Mouse (Mus musculus): ENCODE measurements around the gene Nek6.

Nek6 gene

DNA sequence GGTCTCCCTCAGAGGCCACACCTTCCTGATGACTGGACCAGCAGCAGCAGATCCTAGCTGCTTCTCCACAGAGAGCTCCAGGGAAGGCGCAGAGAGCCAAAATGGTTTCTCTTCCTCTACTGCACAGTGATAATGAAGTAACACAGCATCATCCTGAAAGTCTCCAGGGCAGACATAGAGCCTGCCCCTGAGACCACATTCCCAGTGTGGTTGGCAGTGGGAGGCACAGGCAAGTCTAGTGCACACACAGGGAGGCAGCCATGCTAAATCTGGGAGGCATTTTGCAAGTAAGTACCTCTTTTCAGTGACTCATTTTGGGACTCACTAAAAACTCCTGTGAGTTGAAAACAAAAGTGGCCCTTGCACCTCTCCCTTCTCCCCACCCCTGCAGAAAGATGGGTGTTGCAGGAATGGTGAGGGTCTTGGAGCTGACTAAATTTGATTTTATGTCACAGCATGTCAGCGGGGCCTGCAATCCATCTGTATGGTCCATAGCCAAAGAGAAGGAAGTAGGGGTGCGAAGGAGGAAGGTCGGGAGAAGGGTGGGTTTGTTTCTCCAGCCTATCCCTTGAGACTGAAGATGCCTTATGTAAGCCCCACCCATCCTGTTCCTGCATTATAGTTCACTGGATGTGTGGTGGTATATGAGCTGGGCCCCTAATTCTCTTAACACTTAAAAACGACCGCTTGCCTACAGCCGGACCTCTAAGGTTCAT, 2.3 kb upstream of the Nek6 start:
- DNase-seq (ENCODE audit: low spot score): no peak

DNA sequence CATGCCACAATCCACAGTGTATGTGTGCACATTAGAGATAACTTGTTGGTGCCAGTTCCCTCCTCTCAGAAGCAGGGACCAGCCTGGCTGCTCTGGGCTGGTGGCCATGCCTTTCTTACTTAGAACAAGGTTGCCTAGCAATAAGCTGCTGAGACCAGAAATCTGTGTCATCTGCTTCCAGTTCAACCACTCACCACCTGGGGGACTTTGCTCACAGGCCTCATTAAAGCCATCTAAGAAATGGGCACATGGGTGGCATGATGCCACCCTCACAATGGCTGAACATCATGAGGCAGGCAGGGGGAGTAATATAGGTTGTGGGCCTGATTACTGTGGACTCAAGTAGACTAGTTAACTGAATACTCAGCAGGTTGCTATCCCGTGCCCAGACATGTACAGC, 1.3 kb upstream of the Nek6 start:
- no peak for DNase-seq (ENCODE audit: low spot score)

DNA sequence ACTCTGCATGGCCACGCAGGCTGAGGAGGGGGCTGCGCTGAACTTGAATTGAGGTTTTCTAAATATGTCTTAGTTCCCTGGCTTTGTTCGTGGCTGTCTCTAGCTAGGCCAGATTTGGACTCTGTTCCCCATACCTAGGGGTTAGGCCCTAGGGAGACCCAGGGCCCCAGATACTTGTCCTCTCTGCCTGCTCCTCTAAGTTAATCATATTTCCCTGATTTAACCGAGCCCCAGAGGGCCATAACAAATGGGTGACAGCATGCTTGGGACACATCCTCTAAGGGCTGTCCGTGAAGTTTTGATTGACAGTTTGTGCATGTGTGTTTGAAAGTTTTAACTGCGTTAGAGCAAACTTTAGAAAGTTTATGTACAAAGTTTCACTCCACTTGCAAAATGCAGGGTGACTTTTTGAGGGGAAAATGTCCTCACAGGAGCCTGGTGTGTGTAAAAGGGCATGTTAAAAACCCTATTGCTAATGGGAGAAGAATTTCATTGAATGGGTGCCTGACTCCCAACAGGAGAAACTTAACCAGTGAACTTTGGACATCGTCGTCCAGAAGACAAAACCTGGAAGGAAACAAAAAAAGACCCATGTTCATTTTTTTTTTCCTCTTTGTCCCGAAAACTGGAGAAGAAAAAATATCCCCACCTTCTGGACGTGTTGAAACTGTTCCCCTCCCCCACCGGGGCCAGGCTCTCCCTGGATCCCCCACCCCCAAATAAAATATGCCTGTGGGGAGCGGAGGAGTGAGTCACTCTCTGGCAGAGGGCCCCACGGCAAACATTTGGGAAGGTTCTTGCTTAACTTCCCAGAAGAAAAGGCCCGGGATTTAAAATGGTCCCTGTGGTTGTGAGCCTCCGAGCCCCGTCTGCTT, 1.1 kb downstream of the Nek6 start:
- peak; percentile 54 for DNase-seq (ENCODE audit: low spot score)

DNA sequence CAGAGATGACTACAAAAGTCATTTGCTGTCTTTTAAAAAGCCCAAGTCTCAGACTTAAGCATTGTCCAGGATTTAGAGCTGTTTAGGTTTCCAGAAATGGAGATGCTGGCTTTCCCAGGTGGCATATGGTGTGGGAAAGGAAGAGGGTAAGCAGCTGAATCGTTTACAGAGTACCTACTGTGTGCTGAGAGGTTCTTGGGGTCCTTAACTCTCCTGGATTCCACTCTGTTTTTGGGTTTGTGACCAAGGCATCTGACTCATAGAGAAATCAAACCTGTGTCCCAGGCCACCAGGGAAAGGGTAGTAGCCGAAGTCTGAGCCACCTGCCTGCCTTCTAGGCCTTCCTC, 1.7 kb downstream of the Nek6 start:
- DNase-seq (ENCODE audit: low spot score): no peak

DNA sequence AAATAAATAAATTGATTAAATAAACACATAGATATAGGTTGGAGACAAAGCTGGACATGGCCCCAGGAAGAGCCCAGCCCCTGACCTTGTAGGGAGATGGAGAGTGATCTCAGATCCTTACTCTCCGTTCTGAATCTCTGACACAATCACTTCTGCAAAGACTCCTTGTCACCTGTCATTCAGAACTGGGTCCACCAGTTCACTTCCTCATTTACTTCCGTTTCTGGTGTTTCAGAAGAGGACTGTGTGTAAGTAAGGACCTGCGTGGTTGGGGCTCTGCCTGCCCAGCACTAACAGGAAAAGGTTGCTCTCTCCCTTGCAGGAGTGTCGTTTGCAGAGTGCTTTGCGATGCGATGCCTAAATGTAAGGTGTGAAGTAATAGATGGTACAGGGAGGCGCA, 3.0 kb downstream of the Nek6 start:
- DNase-seq (ENCODE audit: low spot score): no peak

DNA sequence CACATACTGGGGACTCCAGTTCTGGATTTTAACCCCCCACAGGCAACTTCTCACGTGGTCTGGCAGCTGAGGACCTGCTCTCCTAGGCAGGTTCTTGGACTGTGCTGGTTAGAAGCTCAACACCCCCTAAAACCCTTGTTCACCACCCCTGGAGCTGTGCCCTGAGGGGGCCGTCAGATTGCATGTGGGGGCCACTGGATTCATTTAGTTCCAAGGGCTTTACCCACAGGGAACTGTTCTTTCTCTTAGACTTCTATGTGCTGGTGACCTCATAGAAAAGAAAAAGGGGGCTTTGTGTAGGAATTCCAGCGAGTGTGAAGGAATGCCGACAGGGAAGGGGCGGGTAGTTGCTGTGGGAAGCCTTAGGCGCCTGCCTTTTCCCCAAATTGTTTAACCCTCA, 4.0 kb downstream of the Nek6 start:
- no peak for DNase-seq (ENCODE audit: low spot score)

DNA sequence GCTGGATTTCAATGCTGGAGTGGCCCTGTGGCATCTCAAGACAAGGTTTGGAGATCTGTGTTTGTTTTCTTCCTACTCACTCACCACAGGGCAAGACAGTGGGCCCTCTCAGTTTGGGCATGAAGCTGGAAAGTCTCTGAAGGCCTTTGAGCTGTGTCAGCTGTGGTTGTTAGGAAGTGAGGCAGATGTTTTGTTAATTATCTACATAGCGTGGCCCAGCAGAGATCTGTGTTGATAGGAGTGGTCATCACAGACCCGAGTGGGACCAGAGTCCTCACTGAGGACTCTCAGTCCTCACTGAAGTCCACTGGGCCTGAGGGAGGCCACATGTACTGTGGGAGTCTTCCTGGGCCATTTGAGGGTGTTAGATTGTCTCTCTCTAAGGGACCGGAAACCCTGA, 5.0 kb downstream of the Nek6 start:
- DNase-seq (ENCODE audit: low spot score): no peak

DNA sequence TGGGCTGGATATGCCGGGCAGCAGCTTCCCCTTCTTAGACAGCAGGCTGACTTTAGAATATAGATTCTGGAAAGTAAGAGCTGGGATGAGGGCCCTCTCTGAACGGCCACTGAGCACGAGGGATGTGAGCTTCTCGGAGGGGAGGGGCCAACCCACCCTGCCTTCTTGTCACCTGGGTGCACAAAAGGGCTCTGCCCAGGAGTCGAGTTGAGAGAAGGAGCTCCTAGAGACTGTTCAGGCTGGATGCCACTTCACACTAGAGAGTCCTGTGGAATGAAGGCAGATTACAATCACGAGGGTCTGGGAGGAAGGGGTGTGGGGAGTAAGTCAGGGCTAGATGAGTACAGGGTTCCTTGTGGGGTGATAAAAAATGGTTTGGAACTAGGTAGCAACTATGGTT, 5.6 kb downstream of the Nek6 start:
- no peak for DNase-seq (ENCODE audit: low spot score)

DNA sequence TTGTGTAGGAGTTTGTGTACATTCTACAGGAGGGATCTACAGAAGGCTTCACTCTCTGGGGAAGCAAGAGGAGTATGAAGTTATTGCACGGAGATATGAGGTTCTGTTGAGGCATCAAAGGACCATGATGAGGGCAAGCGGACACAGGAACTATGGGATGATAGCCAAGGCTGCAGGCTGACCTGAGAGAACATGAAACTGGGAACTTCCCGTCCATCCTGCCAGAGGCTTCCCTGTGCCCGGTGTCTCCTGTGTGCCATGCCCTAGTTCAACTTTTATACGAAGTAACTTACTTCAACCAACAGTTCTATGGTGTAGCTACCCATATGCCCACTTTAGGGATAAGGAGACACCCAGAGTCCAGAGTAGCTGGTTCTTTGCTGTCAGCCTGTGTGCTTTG, 7.3 kb downstream of the Nek6 start:
- DNase-seq (ENCODE audit: low spot score): no peak

DNA sequence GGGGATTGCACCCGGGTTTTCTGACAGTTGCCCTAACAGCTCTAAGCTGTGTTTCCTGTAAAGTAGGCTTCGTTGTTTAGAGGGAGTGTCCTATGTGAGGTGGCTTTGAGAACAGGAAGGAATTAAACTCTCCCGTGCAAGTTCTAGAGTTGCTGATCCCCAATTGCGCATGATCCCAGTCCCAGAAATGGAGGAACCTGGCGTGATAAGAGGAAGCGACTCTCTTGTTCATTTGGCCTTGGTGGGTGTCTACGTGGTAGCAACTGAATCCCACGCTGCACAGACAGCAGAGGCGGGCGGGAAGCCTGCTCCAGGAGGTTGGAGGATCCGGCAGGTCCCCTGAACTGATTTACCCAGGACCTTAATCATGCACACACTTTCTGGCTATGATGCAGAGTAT, 8.5 kb downstream of the Nek6 start:
- no peak for DNase-seq (ENCODE audit: low spot score)

DNA sequence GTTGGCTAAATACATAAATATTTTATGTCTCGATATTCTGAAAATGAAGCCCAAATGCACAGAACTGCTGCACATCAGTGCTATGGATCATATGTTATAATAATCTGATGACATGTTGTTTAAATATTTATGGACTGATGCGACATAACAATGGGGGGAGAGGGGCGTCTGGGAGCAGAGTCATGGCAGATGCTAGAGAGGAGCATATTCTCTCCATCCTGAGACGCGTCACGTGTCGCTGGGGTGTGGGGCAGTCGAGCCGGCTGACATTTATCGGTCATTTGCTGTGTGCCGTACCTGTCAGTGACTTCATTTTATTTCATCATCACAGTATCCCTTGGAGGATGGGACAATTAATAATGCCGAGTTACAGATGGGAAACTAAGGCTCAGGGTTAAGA, 10.2 kb downstream of the Nek6 start:
- no peak for DNase-seq (ENCODE audit: low spot score)

DNA sequence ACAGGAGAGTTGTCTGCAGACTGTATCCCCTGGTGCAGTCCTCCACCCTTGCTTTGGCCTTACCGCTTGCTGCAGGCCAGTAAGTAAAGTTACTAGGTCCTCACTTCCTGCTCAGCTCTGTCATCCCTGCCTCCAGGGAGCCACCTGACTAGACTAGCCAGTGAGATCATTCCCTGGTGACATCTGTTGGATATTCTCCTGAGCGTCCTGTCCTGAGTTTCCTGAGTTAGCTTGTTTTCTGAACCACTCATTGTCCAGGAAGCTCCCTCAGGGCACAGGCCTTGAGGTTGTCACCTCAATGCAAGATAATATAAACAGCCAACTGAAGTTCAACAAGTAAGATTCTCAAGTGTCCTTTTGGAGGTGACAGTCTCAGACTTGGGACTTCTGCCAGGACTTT, 10.9 kb downstream of the Nek6 start:
- no peak for DNase-seq (ENCODE audit: low spot score)

DNA sequence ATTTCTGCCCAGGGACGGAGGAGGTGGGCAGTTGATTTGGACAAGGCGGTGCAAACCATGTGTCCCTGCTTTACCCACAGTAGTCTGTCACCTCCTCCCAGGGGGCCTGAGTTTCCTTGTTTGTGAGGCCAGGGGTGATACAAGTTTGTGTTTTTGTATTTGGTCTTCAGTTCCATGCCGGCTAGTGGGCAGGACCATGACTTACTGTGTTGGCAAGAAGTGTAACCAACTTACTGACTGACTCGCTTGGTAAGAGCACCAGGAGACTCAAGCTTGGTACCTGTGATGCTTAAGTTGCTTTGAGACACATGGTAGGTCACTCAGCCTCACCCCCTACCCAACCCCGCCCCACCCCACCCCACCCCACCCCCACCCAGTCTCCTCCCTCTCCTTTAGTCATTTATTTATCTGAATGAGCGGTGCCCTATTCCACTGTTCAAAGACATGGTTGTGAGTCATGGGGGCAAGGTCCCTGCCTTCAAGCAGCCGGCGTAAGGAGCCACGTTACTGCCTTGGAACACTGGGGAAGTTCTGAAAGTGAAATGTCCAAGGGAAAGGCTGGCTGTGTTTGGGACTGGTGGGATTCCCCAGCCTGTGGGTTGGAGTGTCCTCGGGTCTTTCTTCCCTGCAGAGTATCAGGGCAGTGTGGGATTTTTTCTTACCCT, 12.5 kb downstream of the Nek6 start:
- DNase-seq (ENCODE audit: low spot score): no peak

DNA sequence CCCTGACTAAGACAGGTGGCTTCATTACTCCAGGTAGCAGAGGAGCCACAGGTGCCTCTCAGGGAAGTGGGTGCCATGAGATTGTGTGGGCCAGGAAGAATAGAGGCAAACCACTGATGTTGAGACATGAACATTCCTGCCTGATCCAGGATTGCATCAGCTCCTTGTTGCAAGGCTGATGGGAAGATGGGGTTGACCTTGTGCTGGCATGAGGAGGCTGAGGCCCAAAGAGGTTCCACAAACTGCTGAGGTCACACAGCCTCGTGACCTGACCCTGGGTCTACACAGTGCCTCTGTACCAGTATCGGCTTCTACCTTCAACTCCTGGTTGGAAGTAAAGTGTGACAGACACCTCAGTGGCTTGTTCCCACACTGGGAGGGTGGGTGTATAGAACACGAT, 13.6 kb downstream of the Nek6 start:
- DNase-seq (ENCODE audit: low spot score): no peak

DNA sequence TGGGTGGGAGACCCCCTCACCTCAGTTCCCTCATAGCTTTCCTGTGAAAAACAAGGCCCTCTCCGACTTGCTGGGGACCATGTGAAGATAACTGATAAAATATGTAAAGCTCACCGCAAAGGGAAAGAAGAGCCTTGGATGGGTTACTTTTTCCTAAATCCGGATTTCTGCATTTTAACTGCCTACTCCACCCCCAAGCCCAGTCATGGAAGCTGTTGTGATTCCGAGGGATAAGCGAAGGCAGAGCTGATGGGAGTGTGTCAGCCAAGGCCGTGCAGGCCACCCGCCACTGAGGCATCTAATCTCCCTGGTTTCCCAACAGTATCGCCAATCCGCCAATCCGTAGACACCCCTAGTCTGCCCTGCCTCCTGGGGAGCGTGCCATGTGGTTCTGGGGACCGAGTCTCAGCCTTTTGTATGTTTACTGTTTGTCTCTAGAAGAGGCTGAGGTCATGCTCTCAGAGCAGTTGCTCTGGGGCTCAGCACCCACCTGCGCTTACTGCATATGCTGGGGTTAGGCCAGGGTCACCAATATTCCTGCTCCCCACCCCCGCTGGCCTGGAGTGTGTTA, 18.2 kb downstream of the Nek6 start:
- peak; percentile 33 for DNase-seq (ENCODE audit: low spot score)

DNA sequence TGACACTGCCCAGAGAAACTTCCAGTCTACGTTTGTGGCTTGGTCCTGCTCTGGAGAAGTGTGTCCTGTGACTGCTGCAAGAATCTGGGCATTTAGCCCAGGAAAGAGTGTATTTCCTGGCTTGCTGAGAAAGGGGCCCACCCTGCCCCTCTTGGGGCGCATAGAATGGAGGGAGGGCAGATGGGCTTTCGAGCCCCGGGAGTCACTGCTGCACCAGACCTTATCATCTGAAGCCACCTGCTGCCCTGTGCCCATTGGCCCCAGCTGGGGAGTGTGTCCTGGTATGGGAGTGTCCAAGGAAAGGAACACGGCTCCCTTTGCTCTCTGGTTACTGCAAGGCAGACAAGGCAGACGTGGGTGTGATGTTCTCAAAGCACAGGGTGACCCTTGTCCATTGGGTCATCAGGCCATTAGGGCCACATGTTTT, 19.5 kb downstream of the Nek6 start:
- no peak for DNase-seq (ENCODE audit: low spot score)

DNA sequence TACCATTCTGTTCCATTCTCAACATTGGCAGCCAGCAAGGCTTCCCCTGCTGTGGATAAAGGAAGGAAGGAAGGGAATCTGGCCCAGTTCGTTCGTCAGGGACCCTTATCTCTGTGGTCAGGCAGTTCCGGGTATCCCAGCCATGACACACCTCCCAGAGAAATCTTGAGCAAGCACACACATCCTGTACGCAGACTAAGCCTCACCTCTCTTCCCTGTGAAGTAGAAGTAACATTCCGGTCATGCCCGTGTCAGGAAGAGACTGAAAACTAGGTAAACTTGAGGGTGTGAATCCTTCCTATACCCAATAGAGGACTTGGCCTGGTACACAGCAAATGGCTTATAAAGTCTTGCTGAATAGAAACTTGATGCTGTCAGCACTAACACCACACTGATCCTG, 21.9 kb downstream of the Nek6 start:
- DNase-seq (ENCODE audit: low spot score): no peak

DNA sequence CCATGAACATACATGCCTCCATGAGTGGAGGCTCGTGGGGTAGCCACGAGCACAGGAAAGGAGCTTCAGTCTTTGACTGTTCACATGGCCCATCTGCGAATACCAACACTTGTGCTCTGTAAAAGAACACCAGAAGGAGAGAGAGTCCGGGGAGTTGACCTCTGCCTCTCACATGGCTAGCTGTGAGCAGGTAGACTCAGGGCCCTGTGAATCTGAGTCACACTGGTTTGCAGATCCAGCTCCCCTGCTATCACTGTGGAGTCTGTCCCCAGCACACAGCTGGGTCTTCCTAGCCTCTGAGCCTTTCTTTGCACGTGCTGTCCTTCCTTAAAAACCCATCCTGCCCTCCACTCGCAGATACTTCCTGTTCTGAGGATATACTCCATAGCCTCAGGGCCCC, 22.3 kb downstream of the Nek6 start:
- DNase-seq (ENCODE audit: low spot score): no peak

DNA sequence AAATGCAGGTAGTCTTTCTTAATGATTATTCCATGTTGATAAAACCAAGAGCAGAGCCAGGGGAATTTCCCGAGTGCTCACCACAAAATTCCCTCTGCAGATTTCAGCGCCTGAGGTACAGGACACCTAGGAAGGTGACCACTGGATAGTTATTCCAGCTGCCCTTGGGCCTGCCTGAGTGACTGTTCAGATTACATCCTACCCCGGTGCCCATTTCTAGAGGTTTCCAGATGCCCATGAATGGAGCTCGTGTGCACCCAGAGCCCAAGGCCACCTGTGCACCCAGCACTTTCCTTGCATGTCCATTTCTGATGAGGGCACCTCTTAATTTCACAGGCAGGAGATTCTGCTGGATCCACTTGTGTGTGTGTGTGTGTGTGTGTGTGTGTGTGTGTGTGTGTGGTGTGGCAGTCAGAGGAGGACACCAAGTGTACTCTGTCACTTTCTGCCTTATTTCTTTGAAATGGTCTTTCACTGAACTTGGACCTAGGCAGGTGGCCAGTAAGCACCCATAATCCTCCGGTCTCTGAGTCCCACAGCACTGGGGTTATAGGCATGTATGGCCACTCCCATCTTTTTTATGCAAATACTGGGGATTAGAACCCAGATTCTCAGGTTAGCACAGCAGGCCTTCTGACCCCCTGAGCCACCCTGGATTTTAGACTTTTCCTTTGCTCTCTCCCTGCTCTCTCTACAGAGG, 22.9 kb downstream of the Nek6 start:
- no peak for DNase-seq (ENCODE audit: low spot score)

DNA sequence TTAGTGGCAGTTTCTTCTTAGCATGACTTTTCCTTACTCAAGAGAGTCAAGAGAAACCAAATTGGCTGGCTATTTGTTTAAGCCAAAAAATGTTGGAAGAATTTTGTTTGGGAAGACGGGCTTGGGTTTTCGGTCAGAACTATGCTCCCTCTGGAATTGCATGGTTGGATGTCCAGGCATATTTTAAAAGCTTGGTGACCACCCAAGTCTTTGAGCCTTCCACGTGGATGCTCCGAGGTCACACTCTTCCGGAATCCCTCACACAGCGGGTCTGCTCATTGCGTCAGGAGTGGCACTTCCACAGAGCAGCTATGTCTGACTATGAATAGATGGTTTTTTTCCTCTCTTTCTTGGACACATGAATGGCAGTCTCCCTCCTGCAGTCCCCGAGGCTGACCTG, 23.6 kb downstream of the Nek6 start:
- DNase-seq (ENCODE audit: low spot score): no peak

DNA sequence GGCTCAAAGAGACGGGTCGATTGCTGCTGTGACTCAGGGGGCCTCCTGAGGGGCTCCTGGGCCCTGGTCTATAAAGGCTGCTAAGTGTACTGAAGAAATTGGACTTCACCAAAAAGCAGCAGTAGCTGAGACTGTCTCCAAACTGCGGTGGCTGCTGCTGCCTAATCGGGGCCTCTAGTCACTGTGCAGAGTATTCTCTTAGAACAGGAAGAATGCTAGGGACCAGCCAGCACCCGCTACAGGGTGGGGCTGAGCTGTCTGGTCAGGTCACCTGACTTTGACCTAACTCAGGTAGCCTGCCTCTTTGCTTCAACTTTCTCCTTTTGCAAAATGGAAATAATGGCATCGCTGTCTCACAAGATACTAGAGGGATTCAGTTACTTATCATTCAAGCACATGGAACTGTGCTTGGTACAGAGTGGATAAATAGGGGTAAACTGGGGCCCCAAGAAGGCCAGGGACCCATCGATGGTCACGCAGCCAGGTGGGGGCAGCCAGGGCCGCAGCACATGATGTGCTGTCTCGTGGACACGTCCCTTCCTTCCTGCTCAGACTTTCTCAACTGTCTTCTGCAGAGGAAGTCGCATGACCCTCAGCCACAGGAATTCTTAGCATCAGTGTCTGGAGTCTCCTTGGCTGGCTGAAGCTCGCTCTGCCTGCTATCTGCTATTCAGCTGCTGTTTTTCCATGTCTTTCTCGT, 24.2 kb downstream of the Nek6 start:
- DNase-seq (ENCODE audit: low spot score): no peak

DNA sequence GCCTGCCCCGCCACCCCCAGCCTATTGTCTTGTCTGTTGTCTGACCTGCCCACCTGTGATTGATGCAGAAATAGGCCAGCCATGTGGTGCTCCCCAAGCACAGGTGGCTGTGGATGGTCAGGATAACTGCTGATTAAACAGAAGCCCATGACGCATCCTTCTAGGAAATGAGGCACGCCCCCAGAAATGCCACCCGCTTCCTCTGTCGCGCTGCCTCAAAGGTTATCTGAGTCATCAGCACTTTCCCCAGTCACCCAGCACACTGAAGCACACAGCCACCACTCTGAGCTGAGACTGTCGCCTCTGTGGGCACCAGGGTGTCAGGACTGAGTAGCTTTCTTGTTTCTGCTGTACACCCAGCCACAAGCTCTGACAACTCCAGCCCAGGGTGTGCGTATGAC, 24.9 kb downstream of the Nek6 start:
- no peak for DNase-seq (ENCODE audit: low spot score)
